ENCODE assay signal across 8 mouse cellular contexts in genomic region chr5:103803927-103804590, GRCm38 (mm10).
DNase-seq lines count a peak whose midpoint lies in the region; ATAC-seq lines count a peak whose summit lies in the region.

No protein-coding gene starts in this region.

- H3K4me2 ChIP-seq in limb, embryonic 12.5 days: no peak overlapping the region; the same call in 1 of the 2 replicates
- no peak overlapping the region for H3K4me2 ChIP-seq in neural tube, embryonic 13.5 days

- H3K4me1 ChIP-seq in limb, embryonic 12.5 days (replicated peaks): peaks cover 42% of the 10 kb centered on the region
- H3K4me1 ChIP-seq in neural tube, embryonic 13.5 days (replicated peaks): peaks cover 37% of the 10 kb centered on the region

- H3K9ac ChIP-seq in limb, embryonic 12.5 days (replicated peaks): no peak overlapping the region
- no peak overlapping the region for H3K9ac ChIP-seq in neural tube, embryonic 13.5 days

- no peaks in the 10 kb centered on the region for H3K36me3 ChIP-seq in limb, embryonic 12.5 days
- H3K36me3 ChIP-seq in neural tube, embryonic 13.5 days: no peaks in the 10 kb centered on the region

- H3K27ac ChIP-seq in limb, embryonic 12.5 days: peak overlapping the region; percentile 77
- peak overlapping the region; percentile 70 for H3K27ac ChIP-seq in neural tube, embryonic 13.5 days (replicated peaks)

- H3K4me3 ChIP-seq in limb, embryonic 12.5 days (replicated peaks): no peak overlapping the region
- H3K4me3 ChIP-seq in neural tube, embryonic 13.5 days: no peak overlapping the region

- no peaks in the 10 kb centered on the region for H3K27me3 ChIP-seq in limb, embryonic 12.5 days
- no peaks in the 10 kb centered on the region for H3K27me3 ChIP-seq in neural tube, embryonic 13.5 days

- H3K9me3 ChIP-seq in limb, embryonic 12.5 days: no peaks in the 10 kb centered on the region
- H3K9me3 ChIP-seq in neural tube, embryonic 13.5 days: no peaks in the 10 kb centered on the region

- peak; percentile 82; the same call in 1 of the 2 replicates for ATAC-seq in cerebellum, adult (ENCODE audit: insufficient number of reproducible peaks, low FRiP score, low TSS enrichment)
- ATAC-seq in granulocyte monocyte progenitor cell, adult 5-6 weeks (replicated peaks; ENCODE audit: poor library complexity, severe bottlenecking): 0 out of 2 replicates have a peak, but pooled peaks have one; percentile 33
- no peak for ATAC-seq in limb, embryonic 12.5 days (ENCODE audit: insufficient number of reproducible peaks, insufficient read depth, low FRiP score, low TSS enrichment, low read depth)
- peak; percentile 87 for ATAC-seq in neural tube, embryonic 13.5 days (ENCODE audit: low read depth)
- ATAC-seq in megakaryocyte-erythroid progenitor cell, adult 5-6 weeks (replicated peaks; ENCODE audit: low FRiP score, low TSS enrichment, poor library complexity, severe bottlenecking): no peak; the same call in 1 of the 2 replicates

- WGBS in limb, embryonic 12.5 days: 13% methylated on average over 8 of the region's 8 CpGs
- WGBS in neural tube, embryonic 13.5 days: 7% methylated on average over 8 of the region's 8 CpGs

- DNase-seq in cerebellum, adult 11 months: no peak
- DNase-seq in cerebellum, postnatal 4 days (ENCODE audit: low spot score in 2 of 2): peak; percentile 31 to 60
- peak; percentile 79 for DNase-seq in kidney, adult 18-20 months

Comparison
In these comparisons a context has a peak if more than half of its experiments do, and no peak if none do; other contexts are left out.
1. ATAC-seq: peak in cerebellum, adult (single experiment), granulocyte monocyte progenitor cell, adult 5-6 weeks (single experiment) and neural tube, embryonic 13.5 days (single experiment); none in limb, embryonic 12.5 days (single experiment) and megakaryocyte-erythroid progenitor cell, adult 5-6 weeks (single experiment).